8 mouse cellular contexts compared by ENCODE assay signal in genomic region chr17:48432158-48432980, GRCm38 (mm10). TPM values are rescaled to one million over a fixed set of nuclear protein-coding genes. Genes with fewer than 3 reads are reported as not detected.
A peak's percentile ranks its signal among the peaks of the same experiment; 100 is the strongest.
DNase-seq lines count a peak whose midpoint lies in the region; ATAC-seq and TF ChIP-seq lines count a peak whose summit lies in the region.

Gene Apobec2 (minus strand): TSS chr17:48432930.

- H3K36me3 ChIP-seq in forebrain, embryonic 12.5 days (replicated peaks): no peaks in the 10 kb centered on the region
- no peaks in the 10 kb centered on the region for H3K36me3 ChIP-seq in forebrain, postnatal 0 days (ENCODE audit: insufficient read depth)
- no peaks in the 10 kb centered on the region for H3K36me3 ChIP-seq in hindbrain, embryonic 15.5 days
- no peaks in the 10 kb centered on the region for H3K36me3 ChIP-seq in midbrain, embryonic 16.5 days (ENCODE audit: control insufficient read depth, insufficient read depth, low read length)

- H3K9ac ChIP-seq in forebrain, embryonic 12.5 days: no peak within 1 kb of the TSS
- H3K9ac ChIP-seq in forebrain, postnatal 0 days: no peak within 1 kb of the TSS
- H3K9ac ChIP-seq in hindbrain, embryonic 15.5 days: no peak within 1 kb of the TSS
- H3K9ac ChIP-seq in midbrain, embryonic 16.5 days (ENCODE audit: low read depth, low read length): no peak within 1 kb of the TSS

- WGBS in forebrain, embryonic 12.5 days: 64% methylated on average over 16 of the region's 16 CpGs
- WGBS in forebrain, postnatal 0 days: 63% methylated on average over 16 of the region's 16 CpGs
- 63% methylated on average over 16 of the region's 16 CpGs for WGBS in hindbrain, embryonic 15.5 days
- WGBS in midbrain, embryonic 16.5 days: 68% methylated on average over 16 of the region's 16 CpGs

- no peak within 1 kb of the TSS for H3K4me3 ChIP-seq in forebrain, embryonic 12.5 days (replicated peaks)
- no peak within 1 kb of the TSS for H3K4me3 ChIP-seq in forebrain, postnatal 0 days (ENCODE audit: low read depth, low read length)
- no peak within 1 kb of the TSS for H3K4me3 ChIP-seq in hindbrain, embryonic 15.5 days
- H3K4me3 ChIP-seq in midbrain, embryonic 16.5 days (ENCODE audit: low read depth, low read length): no peak within 1 kb of the TSS

- DNase-seq in forebrain, postnatal 0 days: no peak
- peak; percentile 73 for DNase-seq in gastrocnemius, postnatal 14 days
- DNase-seq in cerebellum, adult 18-20 months: no peak
- DNase-seq in right cerebral cortex, postnatal 4 days: no peak
- DNase-seq in thymus, postnatal 25 days: no peak

- no peaks in the 10 kb centered on the region for H3K9me3 ChIP-seq in forebrain, embryonic 12.5 days
- H3K9me3 ChIP-seq in forebrain, postnatal 0 days (ENCODE audit: low read length): no peaks in the 10 kb centered on the region
- no peaks in the 10 kb centered on the region for H3K9me3 ChIP-seq in hindbrain, embryonic 15.5 days
- no peaks in the 10 kb centered on the region for H3K9me3 ChIP-seq in midbrain, embryonic 16.5 days (replicated peaks; ENCODE audit: control insufficient read depth, low read length, poor library complexity, severe bottlenecking)

- no peaks in the 10 kb centered on the region for H3K27me3 ChIP-seq in forebrain, embryonic 12.5 days
- no peaks in the 10 kb centered on the region for H3K27me3 ChIP-seq in forebrain, postnatal 0 days (ENCODE audit: insufficient read depth, low read length)
- no peaks in the 10 kb centered on the region for H3K27me3 ChIP-seq in hindbrain, embryonic 15.5 days
- H3K27me3 ChIP-seq in midbrain, embryonic 16.5 days (ENCODE audit: control insufficient read depth, insufficient read depth, low read depth, low read length): no peaks in the 10 kb centered on the region

- no peak within 1 kb of the TSS for H3K27ac ChIP-seq in forebrain, embryonic 12.5 days
- no peak within 1 kb of the TSS for H3K27ac ChIP-seq in forebrain, postnatal 0 days (ENCODE audit: low read depth, low read length)
- peak within 1 kb of the TSS; percentile 19; the same call in 1 of the 2 replicates for H3K27ac ChIP-seq in hindbrain, embryonic 15.5 days (replicated peaks)
- no peak within 1 kb of the TSS for H3K27ac ChIP-seq in midbrain, embryonic 16.5 days (ENCODE audit: low read length)

- intact Hi-C loops in gastrocnemius, postnatal 14 days (cut with DNase I; ENCODE audit: low total_unique reads): no loop called here

- no peak for TF ChIP-seq CTCF in forebrain, postnatal 0 days (IDR thresholded peaks at IDR 0.05; ENCODE audit: low read depth)

- 0 out of 2 replicates have a peak, but pooled peaks have one; percentile 45 for ATAC-seq in forebrain, embryonic 12.5 days (ENCODE audit: low FRiP score)
- ATAC-seq in forebrain, postnatal 0 days: no peak
- no peak for ATAC-seq in hindbrain, embryonic 15.5 days (ENCODE audit: low FRiP score, low read depth)
- ATAC-seq in midbrain, embryonic 16.5 days: peak; percentile 30; the same call in 1 of the 2 replicates

- H3K4me1 ChIP-seq in forebrain, embryonic 12.5 days: peaks cover 14% of the 10 kb centered on the region
- no peaks in the 10 kb centered on the region for H3K4me1 ChIP-seq in forebrain, postnatal 0 days (ENCODE audit: insufficient read depth)
- peaks cover 3% of the 10 kb centered on the region; the same call in 1 of the 2 replicates for H3K4me1 ChIP-seq in hindbrain, embryonic 15.5 days (replicated peaks)
- no peaks in the 10 kb centered on the region for H3K4me1 ChIP-seq in midbrain, embryonic 16.5 days (ENCODE audit: control insufficient read depth, insufficient read depth, low read length)

- no peak within 1 kb of the TSS for H3K4me2 ChIP-seq in forebrain, embryonic 12.5 days
- H3K4me2 ChIP-seq in forebrain, postnatal 0 days (ENCODE audit: low read depth): no peak within 1 kb of the TSS
- H3K4me2 ChIP-seq in hindbrain, embryonic 15.5 days: no peak within 1 kb of the TSS
- H3K4me2 ChIP-seq in midbrain, embryonic 16.5 days (ENCODE audit: low read length): no peak within 1 kb of the TSS

RNA-seq across cellular contexts. Expression of gene Apobec2, which starts in this region (rescaled TPM):
- 0.65 and 0.82 TPM in 2 replicates for polyA plus RNA-seq in forebrain, embryonic 12.5 days (2016; fragmentation: Nextera tagmentation; extraction: Ambion mirVana)
- total RNA-seq in forebrain, postnatal 0 days (2014; rRNA removed): 0.43 and 1.1 TPM in 2 replicates
- 0.23 and 0.50 TPM in 2 replicates for polyA plus RNA-seq in forebrain, postnatal 0 days (2015; fragmentation: Nextera tagmentation; extraction: Ambion mirVana)
- total RNA-seq in gastrocnemius, postnatal 14 days (2021): 100 to 1,000 TPM; 589 to 629 TPM
- polyA plus RNA-seq in hindbrain, embryonic 15.5 days (2015; fragmentation: Nextera tagmentation; extraction: Ambion mirVana): 0.62 and 0.65 TPM in 2 replicates
- polyA plus RNA-seq in midbrain, embryonic 16.5 days (2015; fragmentation: Nextera tagmentation; extraction: Ambion mirVana): 0.43 and 0.58 TPM in 2 replicates

Comparison
In these comparisons a context has a peak if more than half of its experiments do, and no peak if none do; other contexts are left out.
1. RNA of gene Apobec2 (total RNA-seq): 589 to 629 TPM in gastrocnemius, postnatal 14 days; 0.43 to 1.1 TPM in forebrain, postnatal 0 days; every median in the first group is over 100 times any median in the second.
2. Peak in ATAC-seq in forebrain, embryonic 12.5 days; RNA of the gene not detected or under 1 TPM.
3. Peak in ATAC-seq in midbrain, embryonic 16.5 days; RNA of the gene not detected or under 1 TPM.